Mouse (Mus musculus) cerebellum, adult 2 months (tissue): ENCODE results near the gene Fxr1. TPM values are rescaled to one million over a fixed set of nuclear protein-coding genes. Genes with fewer than 3 reads are reported as not detected.

Experiments used
- DNase-seq, 2 experiments: peaks; one replicate each; pipeline ENCODE4 v3.0.0; 2021
- H3K27ac ChIP-seq: fragments of 200-500 bp; 2 replicates; pipeline ENCODE4 v1.5.1; 2012; ENCODE audit warnings: low read length, control low read depth, inconsistent platforms; ENCODE audit not compliant: insufficient read depth
- H3K27me3 ChIP-seq: fragments of 200-500 bp; 2 replicates; pipeline ENCODE4 v1.6.1; 2012; ENCODE audit warnings: inconsistent platforms, mild to moderate bottlenecking, low read length, moderate library complexity; ENCODE audit not compliant: control insufficient read depth, insufficient read depth
- H3K4me1 ChIP-seq: fragments of 200-500 bp; 2 replicates; pipeline ENCODE4 v1.6.1; 2011; ENCODE audit warnings: low read length; ENCODE audit not compliant: control insufficient read depth, insufficient read depth
- H3K4me3 ChIP-seq: fragments of 200-500 bp; replicated peaks from 2 replicates; pipeline ENCODE3; 2011; ENCODE audit warnings: mild to moderate bottlenecking, low read depth, low read length, control low read depth; ENCODE audit not compliant: insufficient read depth
- CTCF ChIP-seq: fragments of 200-500 bp; IDR thresholded peaks from 2 replicates; pipeline ENCODE4 v1.5.1; 2011; ENCODE audit warnings: low read depth, mild to moderate bottlenecking, control low read depth, low read length, moderate library complexity, borderline replicate concordance; ENCODE audit not compliant: insufficient read depth
- POLR2A ChIP-seq: fragments of 200-500 bp; IDR thresholded peaks from 2 replicates; pipeline ENCODE4 v1.6.1; 2011; ENCODE audit warnings: low read length, control low read depth, borderline replicate concordance; ENCODE audit not compliant: insufficient read depth
- WGBS: fragments of 180-500 bp; shearing (Covaris S2); methylation state at CpG from one replicate; pipeline ENCODE4 v1.1.7; 2018; 5-methylcytosine and 5-hydroxymethylcytosine counted together
- polyA plus RNA-seq: library from polyadenylated mRNA; depleted of rRNA; stranded (reverse); fragments of >200 nt; gene quantifications from 2 replicates; pipeline ENCODE4 v1.2.3, GENCODE M21; 2012

The Fxr1 gene
- polyA plus RNA-seq, 1 experiment, result 62.8 TPM

DNA sequence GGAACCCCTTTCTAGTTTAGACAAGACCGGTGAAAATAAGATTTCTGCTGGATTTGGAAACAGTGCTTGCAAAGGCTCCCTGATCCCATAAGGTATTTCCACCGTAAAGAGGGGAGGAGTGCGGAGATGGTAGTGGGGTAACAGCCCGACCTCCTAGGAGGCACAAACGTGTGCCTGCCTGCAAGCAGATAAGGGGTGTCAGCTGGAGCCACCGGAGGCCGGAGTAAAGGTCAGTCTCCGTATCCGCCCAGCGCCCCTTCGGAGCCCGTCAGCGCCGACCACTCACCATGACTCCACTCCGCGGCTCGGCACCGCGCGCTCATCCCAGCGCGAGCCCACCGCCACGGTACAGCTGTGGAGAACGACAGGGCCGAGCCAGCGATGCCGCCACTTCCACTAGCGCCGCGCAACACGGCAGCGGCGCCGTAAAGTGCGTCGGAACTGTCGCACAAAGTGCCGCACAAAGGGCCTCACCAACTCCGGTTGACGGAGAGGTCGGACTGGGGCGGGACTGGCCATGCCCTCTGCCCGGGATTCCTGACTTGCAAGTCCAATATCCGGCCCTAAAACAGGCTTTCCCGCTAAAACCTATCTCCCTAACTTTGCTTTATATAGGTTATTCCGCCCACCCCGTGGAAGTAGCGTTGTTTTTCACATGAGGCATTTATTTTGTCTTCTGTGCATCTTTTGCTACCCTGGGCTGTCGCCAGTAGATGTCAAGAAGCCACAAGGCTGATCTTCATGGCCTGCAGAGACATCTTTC lies 61.3 kb downstream of the Fxr1 start, which contains the start of gene Dnajc19:
TSS of gene Dnajc19 (minus strand) at position 422 of the 763 bp plus-strand sequence.
- WGBS, result 1% methylated on average over 50 of the region's 50 CpGs
- H3K27ac ChIP-seq, result peak within 1 kb of the TSS; percentile 76; the same call in 1 of the 2 replicates
- DNase-seq, result peak; percentile 95 to 98
- H3K27me3 ChIP-seq, result no peaks in the 10 kb centered on the region
- peaks cover 15% of the 10 kb centered on the region; the same call in 1 of the 2 replicates for H3K4me1 ChIP-seq
- TF ChIP-seq POLR2A, result peak; percentile 87
- no peak for TF ChIP-seq CTCF
- H3K4me3 ChIP-seq, result peak within 1 kb of the TSS; percentile 90

GRCm38 (mm10) chr3:34081929-34082328 lies 62.2 kb downstream of the Fxr1 start:
- Histone ChIP-seq H3K4me1 (peaks cover 15% of the 10 kb centered on the region; the same call in 1 of the 2 replicates), H3K4me3 (peak overlapping the region; percentile 29), H3K27ac (no peak overlapping the region), H3K27me3 (no peaks in the 10 kb centered on the region)
- TF ChIP-seq POLR2A (no peak), CTCF (no peak)
- 88% methylated on average over 3 of the region's 3 CpGs for WGBS
- peak in 1 of 2 experiments; percentile 1 for DNase-seq

- H3K4me1 ChIP-seq, result peaks cover 15% of the 10 kb centered on the region; the same call in 1 of the 2 replicates
- H3K27me3 ChIP-seq, result no peaks in the 10 kb centered on the region
- no peak for DNase-seq
- H3K27ac ChIP-seq, result no peak overlapping the region
- no peak overlapping the region for H3K4me3 ChIP-seq
- 72% methylated on average over 5 of the region's 5 CpGs for WGBS
- TF ChIP-seq POLR2A (no peak), CTCF (no peak)
These were observed 63.9 kb downstream of the Fxr1 start for GRCm38 (mm10) chr3:34083655-34084054.

- DNase-seq, result no peak
- no peaks in the 10 kb centered on the region for H3K4me1 ChIP-seq
- H3K27me3 ChIP-seq, result no peaks in the 10 kb centered on the region
- 44% methylated on average over 2 of the region's 2 CpGs for WGBS
- no peak overlapping the region for H3K4me3 ChIP-seq
- H3K27ac ChIP-seq, result no peak overlapping the region
- TF ChIP-seq CTCF (no peak), POLR2A (no peak)
These were observed 83.1 kb downstream of the Fxr1 start for GRCm38 (mm10) chr3:34102891-34103290.

GRCm38 (mm10) chr3:34103902-34104672 lies 84.3 kb downstream of the Fxr1 start:
- WGBS, result 22% methylated on average over 7 of the region's 7 CpGs
- no peak for DNase-seq
- Histone ChIP-seq H3K27ac (no peak overlapping the region), H3K27me3 (no peaks in the 10 kb centered on the region), H3K4me3 (no peak overlapping the region), H3K4me1 (no peaks in the 10 kb centered on the region)
- TF ChIP-seq CTCF (no peak), POLR2A (no peak)

GRCm38 (mm10) chr3:34106421-34106820 lies 86.7 kb downstream of the Fxr1 start:
- Histone ChIP-seq H3K4me3 (no peak overlapping the region), H3K4me1 (no peaks in the 10 kb centered on the region), H3K27ac (no peak overlapping the region), H3K27me3 (no peaks in the 10 kb centered on the region)
- WGBS, result 32% methylated on average over 9 of the region's 9 CpGs
- TF ChIP-seq POLR2A (no peak), CTCF (no peak)
- no peak for DNase-seq

DNA sequence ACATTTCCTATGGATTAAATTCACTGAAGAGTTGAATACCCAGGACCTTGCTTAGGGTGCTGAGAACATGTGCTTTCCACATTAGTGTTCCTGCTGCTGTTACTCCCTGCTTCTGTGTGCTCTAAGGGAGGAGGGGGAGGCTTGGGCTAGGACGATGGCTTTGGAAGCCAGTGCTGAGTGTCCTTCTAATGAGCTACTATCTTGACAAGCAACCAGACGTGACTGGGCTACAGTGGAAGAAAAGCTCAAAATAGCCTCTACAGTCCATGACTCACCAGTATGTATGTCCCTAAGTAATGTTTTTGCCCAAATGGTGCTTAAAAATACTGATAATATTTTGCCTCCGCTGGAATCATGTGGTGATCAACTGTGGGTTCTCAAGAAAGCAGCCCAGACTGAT lies 87.9 kb downstream of the Fxr1 start:
- no peak overlapping the region for H3K4me3 ChIP-seq
- TF ChIP-seq CTCF (no peak), POLR2A (no peak)
- DNase-seq, result no peak
- H3K27ac ChIP-seq, result no peak overlapping the region
- WGBS, result 69% methylated on average over 3 of the region's 3 CpGs
- H3K4me1 ChIP-seq, result no peaks in the 10 kb centered on the region
- H3K27me3 ChIP-seq, result no peaks in the 10 kb centered on the region
